Mouse (Mus musculus) CH12F3 (cell line): ENCODE data around the gene Hoxa4.

ENCODE experiments used
- in situ Hi-C: fragments of 300-500 bp; cut with MboI; formaldehyde crosslinking; loops from 2 replicates; pipeline ENCODE4 v1.14.3; 2020; ENCODE audit warnings: low sequenced_read_pairs

Gene Hoxa4

DNA sequence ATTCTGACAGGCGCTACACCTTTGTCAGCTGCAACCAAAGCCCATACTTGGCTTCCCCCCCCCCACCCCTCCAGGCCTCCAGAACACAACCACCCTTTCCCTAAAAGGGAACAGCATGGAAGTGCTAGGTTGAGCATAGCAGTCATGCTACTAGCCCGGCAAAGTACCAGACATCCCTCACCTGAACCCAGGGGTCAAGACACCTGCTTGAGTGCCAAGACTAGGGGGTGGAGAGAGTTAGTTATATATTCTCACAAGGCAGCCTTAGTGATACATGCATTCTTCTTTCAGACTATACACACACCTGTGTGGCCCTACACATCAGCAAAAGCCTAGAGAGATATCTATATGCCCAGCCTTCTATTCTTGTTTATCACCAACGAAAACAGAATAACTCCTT lies 5.7 kb downstream of the Hoxa4 start:
- in situ Hi-C loops = no loop called here

DNA sequence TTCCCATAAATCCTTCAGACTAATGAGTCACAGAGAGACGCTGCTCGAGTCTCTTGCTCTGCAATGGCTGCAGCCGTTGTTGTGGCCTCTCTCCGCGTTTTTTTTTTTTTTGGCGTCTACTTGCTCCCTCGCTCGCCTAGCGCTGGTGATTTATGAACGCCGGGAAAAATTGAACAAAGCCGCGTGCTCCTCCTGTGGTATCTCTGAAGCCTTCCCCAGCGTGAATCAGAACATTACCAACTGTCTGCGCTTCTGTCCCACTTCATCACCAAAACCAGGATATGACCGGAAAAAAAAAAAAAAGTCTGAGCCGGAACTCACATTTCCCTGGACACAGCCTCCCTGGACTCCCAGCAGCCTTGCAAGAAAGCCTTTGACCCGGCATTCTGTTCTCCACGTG lies 6.3 kb downstream of the Hoxa4 start:
- in situ Hi-C loops = no loop called here

GRCm38 (mm10) chr6:52184668-52185067 lies 6.9 kb downstream of the Hoxa4 start:
- in situ Hi-C loops = no loop called here

GRCm38 (mm10) chr6:52183311-52184080 lies 8.1 kb downstream of the Hoxa4 start:
- in situ Hi-C loops = no loop called here

DNA sequence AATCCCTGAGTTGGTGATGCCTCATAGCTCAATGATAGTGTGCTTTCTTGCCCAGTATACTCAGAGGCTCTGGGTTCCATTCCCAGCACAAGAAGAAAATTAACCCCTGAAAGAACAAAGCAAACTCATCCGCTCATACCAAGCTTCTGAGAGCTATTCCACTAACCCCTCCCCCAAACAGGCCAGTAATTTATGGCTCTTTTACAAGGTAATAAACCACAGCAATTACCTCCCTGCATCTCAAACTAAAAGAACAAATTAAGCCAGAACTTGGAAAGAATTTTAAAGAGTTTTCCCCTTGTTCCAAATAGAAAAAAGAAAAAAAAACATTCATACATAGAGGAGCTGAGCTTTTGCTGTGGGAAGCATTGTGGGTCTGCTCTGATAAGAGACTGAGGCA lies 8.8 kb downstream of the Hoxa4 start:
- in situ Hi-C loops = no loop called here

- in situ Hi-C loops = no loop called here
These were observed 9.5 kb downstream of the Hoxa4 start for GRCm38 (mm10) chr6:52182030-52182429.

GRCm38 (mm10) chr6:52180726-52181125 lies 10.8 kb downstream of the Hoxa4 start:
- in situ Hi-C loops = no loop called here

GRCm38 (mm10) chr6:52180213-52180710 lies 11.3 kb downstream of the Hoxa4 start:
- in situ Hi-C loops = no loop called here

DNA sequence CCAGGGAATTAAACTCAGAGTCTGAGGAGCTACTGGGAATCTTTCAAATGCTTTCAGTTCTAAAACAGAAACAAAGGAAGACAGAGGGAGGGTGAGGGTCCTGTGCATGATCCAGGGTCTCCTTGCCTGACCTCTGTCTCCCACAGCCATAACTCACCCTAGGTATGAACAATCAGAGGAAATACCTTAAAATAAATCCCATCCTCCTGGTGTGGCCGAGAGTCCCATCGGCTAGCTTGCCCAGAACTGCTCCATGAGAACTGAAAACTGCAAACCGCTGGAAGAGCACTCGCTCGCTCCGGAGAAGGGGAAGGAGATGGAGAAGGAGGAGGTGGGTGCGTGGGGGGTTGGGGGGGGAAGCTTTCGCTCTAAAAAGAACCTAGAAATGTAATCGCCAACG lies 11.9 kb downstream of the Hoxa4 start:
- in situ Hi-C loops = no loop called here

- in situ Hi-C loops = no loop called here
These were observed 12.5 kb downstream of the Hoxa4 start for GRCm38 (mm10) chr6:52178918-52179665.

GRCm38 (mm10) chr6:52177806-52178205 lies 13.7 kb downstream of the Hoxa4 start:
- in situ Hi-C loops = no loop called here

- in situ Hi-C loops = no loop called here
These were observed 14.4 kb downstream of the Hoxa4 start, which contains the start of gene 5730596B20Rik for GRCm38 (mm10) chr6:52177061-52177735. TSS of gene 5730596B20Rik (plus strand) at chr6:52177498.

GRCm38 (mm10) chr6:52176391-52176790 lies 15.2 kb downstream of the Hoxa4 start:
- in situ Hi-C loops = no loop called here

- in situ Hi-C loops = no loop called here
These were observed 15.7 kb downstream of the Hoxa4 start for GRCm38 (mm10) chr6:52175864-52176263.

- in situ Hi-C loops = no loop called here
These were observed 16.4 kb downstream of the Hoxa4 start for GRCm38 (mm10) chr6:52174968-52175751.

- in situ Hi-C loops = no loop called here
These were observed 17.9 kb downstream of the Hoxa4 start for GRCm38 (mm10) chr6:52173648-52174047.

GRCm38 (mm10) chr6:52172501-52172900 lies 19.1 kb downstream of the Hoxa4 start:
- in situ Hi-C loops = no loop called here

- in situ Hi-C loops = no loop called here
These were observed 19.6 kb downstream of the Hoxa4 start for GRCm38 (mm10) chr6:52171938-52172337.

DNA sequence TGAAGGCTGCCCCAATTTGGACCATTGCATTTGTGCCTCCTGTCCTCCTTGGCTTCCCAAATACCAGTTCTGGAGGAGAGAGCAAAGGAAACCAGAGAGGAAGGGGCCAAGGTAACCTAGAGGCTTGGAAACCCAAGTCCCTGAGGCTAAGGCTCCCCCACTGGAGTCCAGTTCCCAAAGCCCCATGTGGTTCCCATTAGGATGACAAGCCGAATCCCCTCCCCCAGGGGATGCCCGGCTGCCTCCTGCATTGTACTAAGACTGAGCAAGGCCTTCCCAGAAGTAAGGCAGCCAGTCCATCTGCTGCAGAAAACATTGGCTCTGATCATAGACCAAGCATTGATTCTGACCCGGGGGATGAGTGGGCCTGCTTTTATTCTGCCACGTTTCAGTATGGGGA lies 20.2 kb downstream of the Hoxa4 start:
- in situ Hi-C loops = no loop called here

DNA sequence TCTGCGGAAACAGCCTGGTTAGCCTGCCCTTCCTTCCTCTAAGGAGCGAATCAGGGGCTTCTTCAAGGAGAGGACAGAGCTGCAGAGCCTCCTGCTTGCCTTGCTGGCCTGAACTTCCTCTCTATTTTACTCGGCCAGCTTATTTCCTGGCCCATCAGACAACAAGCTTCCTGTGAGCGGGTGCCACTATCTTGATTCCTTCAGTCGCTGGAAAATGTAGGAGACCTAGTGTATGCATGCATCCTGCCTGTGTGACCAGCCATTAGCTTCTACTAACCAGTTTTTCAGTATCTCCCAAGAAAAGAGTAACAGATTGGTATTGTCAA lies 20.7 kb downstream of the Hoxa4 start:
- in situ Hi-C loops = no loop called here
